In the genomic region with DNA sequence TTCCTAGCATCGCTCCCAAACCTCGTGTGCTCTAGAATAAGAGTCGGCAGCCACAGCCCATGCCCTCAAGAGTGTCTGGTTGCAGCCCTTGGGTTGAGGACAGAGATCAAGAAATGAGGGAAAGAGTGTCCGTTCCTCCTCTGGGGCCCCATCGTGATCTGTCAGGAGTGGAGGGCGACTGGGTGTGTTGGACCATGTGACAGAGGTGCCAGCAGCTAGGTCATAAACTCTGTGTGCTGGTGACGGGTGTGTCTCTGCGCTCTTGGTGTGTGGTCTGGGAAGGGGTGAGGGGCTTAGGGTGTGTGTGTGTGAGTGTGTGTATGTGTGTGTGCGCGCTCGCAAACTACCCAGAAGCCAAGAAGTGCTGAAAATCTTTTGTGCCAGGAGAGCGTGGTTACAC, we compare ENCODE assay signal across 27 mouse cellular contexts. TPM values are rescaled to one million over a fixed set of nuclear protein-coding genes. Genes with fewer than 3 reads are reported as not detected.
DNase-seq lines count a peak whose midpoint lies in the region; ATAC-seq and TF ChIP-seq lines count a peak whose summit lies in the region.
"Had no signal": no experiment of that assay in that cellular context is flagged by ENCODE, and none has a peak within 500 bp of the region (broad histone marks: within the 10 kb centered on the region; RNA-seq: fewer than 3 reads in every experiment).

No protein-coding gene starts in this region.

- H3K4me3 ChIP-seq in midbrain, embryonic 10.5 days: no peak overlapping the region
- no peak overlapping the region for H3K4me3 ChIP-seq in midbrain, embryonic 15.5 days
- H3K4me3 ChIP-seq in intestine, embryonic 15.5 days (replicated peaks): no peak overlapping the region
- 0 out of 2 replicates have a peak overlapping the region, but pooled peaks have one; percentile 9 for H3K4me3 ChIP-seq in small intestine, adult 2 months (ENCODE audit: low read depth, low read length)
- H3K4me3 ChIP-seq: embryonic facial prominence, embryonic 12.5 days; embryonic facial prominence, embryonic 15.5 days; forebrain, embryonic 12.5 days; forebrain, embryonic 15.5 days; heart, embryonic 12.5 days; heart, embryonic 15.5 days; hindbrain, embryonic 10.5 days; hindbrain, embryonic 13.5 days had no signal

- H3K4me2 ChIP-seq in midbrain, embryonic 15.5 days: no peak overlapping the region
- H3K4me2 ChIP-seq in intestine, embryonic 15.5 days (replicated peaks): peak overlapping the region; percentile 45
- H3K4me2 ChIP-seq: embryonic facial prominence, embryonic 12.5 days; embryonic facial prominence, embryonic 15.5 days; forebrain, embryonic 12.5 days; forebrain, embryonic 15.5 days; heart, embryonic 12.5 days; heart, embryonic 15.5 days; hindbrain, embryonic 13.5 days had no signal

- no peaks in the 10 kb centered on the region for H3K27me3 ChIP-seq in midbrain, embryonic 10.5 days (ENCODE audit: low read depth, poor library complexity, severe bottlenecking)
- no peaks in the 10 kb centered on the region for H3K27me3 ChIP-seq in midbrain, embryonic 15.5 days (replicated peaks)
- no peaks in the 10 kb centered on the region for H3K27me3 ChIP-seq in intestine, embryonic 15.5 days (replicated peaks)
- no peaks in the 10 kb centered on the region for H3K27me3 ChIP-seq in small intestine, adult 2 months (ENCODE audit: control insufficient read depth, insufficient read depth, low read length)
- H3K27me3 ChIP-seq: embryonic facial prominence, embryonic 12.5 days; embryonic facial prominence, embryonic 15.5 days; forebrain, embryonic 12.5 days; forebrain, embryonic 15.5 days; hindbrain, embryonic 13.5 days had no signal

- H3K36me3 ChIP-seq in midbrain, embryonic 10.5 days: no peaks in the 10 kb centered on the region
- H3K36me3 ChIP-seq in midbrain, embryonic 15.5 days (replicated peaks): no peaks in the 10 kb centered on the region
- no peaks in the 10 kb centered on the region for H3K36me3 ChIP-seq in intestine, embryonic 15.5 days
- H3K36me3 ChIP-seq in small intestine, adult 2 months (ENCODE audit: control insufficient read depth, insufficient read depth, low read length): no peaks in the 10 kb centered on the region
- H3K36me3 ChIP-seq: embryonic facial prominence, embryonic 12.5 days; embryonic facial prominence, embryonic 15.5 days; forebrain, embryonic 12.5 days; forebrain, embryonic 15.5 days; G1E; heart, embryonic 12.5 days; heart, embryonic 15.5 days; hindbrain, embryonic 10.5 days; hindbrain, embryonic 13.5 days had no signal

- no peak for TF ChIP-seq POLR2A in small intestine, adult 2 months (IDR thresholded peaks at IDR 0.05; ENCODE audit: low read depth, low read length)

- H3K4me1 ChIP-seq in midbrain, embryonic 10.5 days: peaks cover 49% of the 10 kb centered on the region
- no peaks in the 10 kb centered on the region for H3K4me1 ChIP-seq in midbrain, embryonic 15.5 days
- no peaks in the 10 kb centered on the region for H3K4me1 ChIP-seq in intestine, embryonic 15.5 days (replicated peaks)
- H3K4me1 ChIP-seq in small intestine, adult 2 months (ENCODE audit: control insufficient read depth, insufficient read depth, insufficient read length, low read length): peaks cover 11% of the 10 kb centered on the region; the same call in 1 of the 2 replicates
- H3K4me1 ChIP-seq: embryonic facial prominence, embryonic 12.5 days; embryonic facial prominence, embryonic 15.5 days; forebrain, embryonic 15.5 days; heart, embryonic 12.5 days; heart, embryonic 15.5 days had no signal

- peak overlapping the region; percentile 39 for H3K27ac ChIP-seq in midbrain, embryonic 10.5 days (replicated peaks)
- no peak overlapping the region for H3K27ac ChIP-seq in midbrain, embryonic 15.5 days
- peak overlapping the region; percentile 89 for H3K27ac ChIP-seq in intestine, embryonic 15.5 days
- peak overlapping the region; percentile 25 for H3K27ac ChIP-seq in small intestine, adult 2 months (ENCODE audit: insufficient read depth, low read depth, low read length)
- H3K27ac ChIP-seq: embryonic facial prominence, embryonic 12.5 days; embryonic facial prominence, embryonic 15.5 days; forebrain, embryonic 12.5 days; forebrain, embryonic 15.5 days; heart, embryonic 15.5 days; hindbrain, embryonic 10.5 days; hindbrain, embryonic 13.5 days had no signal

- H3K9ac ChIP-seq in midbrain, embryonic 15.5 days: no peak overlapping the region
- H3K9ac ChIP-seq in intestine, embryonic 15.5 days: no peak overlapping the region
- H3K9ac ChIP-seq: embryonic facial prominence, embryonic 12.5 days; embryonic facial prominence, embryonic 15.5 days; forebrain, embryonic 12.5 days; forebrain, embryonic 15.5 days; heart, embryonic 12.5 days; heart, embryonic 15.5 days; hindbrain, embryonic 13.5 days had no signal

- no peak for DNase-seq in midbrain, embryonic 10.5 days (ENCODE audit: low spot score)
- no peak for DNase-seq in urinary bladder, adult 18-20 months (ENCODE audit: low spot score in 2 of 2)
- DNase-seq in lung, postnatal 14 days: no peak
- DNase-seq: adrenal gland, postnatal 10 days; adrenal gland, postnatal 36 days; B cell, adult 2 months; cerebellum, adult 18-20 months; cerebellum, adult 9-11 months; cerebellum, postnatal 25 days; gastrocnemius, postnatal 25 days; heart, adult 18-20 months; heart, postnatal 10 days; heart, postnatal 36 days had no signal

- H3K9me3 ChIP-seq in midbrain, embryonic 10.5 days (replicated peaks): no peaks in the 10 kb centered on the region
- H3K9me3 ChIP-seq in midbrain, embryonic 15.5 days: no peaks in the 10 kb centered on the region
- H3K9me3 ChIP-seq in intestine, embryonic 15.5 days: no peaks in the 10 kb centered on the region
- H3K9me3 ChIP-seq: embryonic facial prominence, embryonic 12.5 days; embryonic facial prominence, embryonic 15.5 days; forebrain, embryonic 12.5 days; forebrain, embryonic 15.5 days; G1E; heart, embryonic 12.5 days; heart, embryonic 15.5 days; hindbrain, embryonic 10.5 days; hindbrain, embryonic 13.5 days had no signal

- ATAC-seq in midbrain, embryonic 15.5 days (replicated peaks): no peak
- ATAC-seq in intestine, embryonic 15.5 days: peak; percentile 89
- ATAC-seq: forebrain, embryonic 15.5 days; hindbrain, embryonic 16.5 days; Patski had no signal

- WGBS in midbrain, embryonic 10.5 days: 90% methylated on average over 12 of the region's 12 CpGs
- 90% methylated on average over 12 of the region's 12 CpGs for WGBS in midbrain, embryonic 15.5 days
- 55% methylated on average over 12 of the region's 12 CpGs for WGBS in intestine, embryonic 15.5 days
- WGBS in small intestine, adult 2 months: 40% methylated on average over 12 of the region's 12 CpGs

- TF ChIP-seq CTCF in small intestine, adult 2 months (IDR thresholded peaks at IDR 0.05; ENCODE audit: extremely low read depth, insufficient read length, insufficient replicate concordance, low read depth, low read length): no peak

RNA-seq across cellular contexts. Expression of a gene that starts 17.2 kb away (rescaled TPM):
- polyA plus RNA-seq in midbrain, embryonic 10.5 days (2016; fragmentation: Nextera tagmentation; extraction: Ambion mirVana): 15.6 and 20.9 TPM in 2 replicates
- polyA plus RNA-seq in midbrain, embryonic 15.5 days (2015; fragmentation: Nextera tagmentation; extraction: Ambion mirVana): 31.0 and 31.7 TPM in 2 replicates
- polyA plus RNA-seq in intestine, embryonic 15.5 days (2015; fragmentation: Nextera tagmentation; extraction: Ambion mirVana): 8.2 and 8.9 TPM in 2 replicates
- polyA plus RNA-seq in small intestine, adult 2 months (2012; rRNA removed): 32.1 and 57.6 TPM in 2 replicates

RNA-seq across cellular contexts. Expression of a gene that starts 33.0 kb away (rescaled TPM):
- polyA plus RNA-seq in midbrain, embryonic 10.5 days (2016; fragmentation: Nextera tagmentation; extraction: Ambion mirVana): 20.6 and 32.4 TPM in 2 replicates
- polyA plus RNA-seq in midbrain, embryonic 15.5 days (2015; fragmentation: Nextera tagmentation; extraction: Ambion mirVana): 39.7 and 49.0 TPM in 2 replicates
- polyA plus RNA-seq in intestine, embryonic 15.5 days (2015; fragmentation: Nextera tagmentation; extraction: Ambion mirVana): 67.2 and 68.8 TPM in 2 replicates
- polyA plus RNA-seq in small intestine, adult 2 months (2012; rRNA removed): 58.9 and 71.3 TPM in 2 replicates
- polyA plus RNA-seq: Patski had no signal

RNA-seq across cellular contexts. Expression of a gene that starts 39.9 kb away (rescaled TPM):
- polyA plus RNA-seq in midbrain, embryonic 10.5 days (2016; fragmentation: Nextera tagmentation; extraction: Ambion mirVana): 7.1 and 12.9 TPM in 2 replicates
- polyA plus RNA-seq in midbrain, embryonic 15.5 days (2015; fragmentation: Nextera tagmentation; extraction: Ambion mirVana): 21.7 and 28.4 TPM in 2 replicates
- 33.3 and 36.3 TPM in 2 replicates for polyA plus RNA-seq in intestine, embryonic 15.5 days (2015; fragmentation: Nextera tagmentation; extraction: Ambion mirVana)
- 82.5 and 108 TPM in 2 replicates for polyA plus RNA-seq in small intestine, adult 2 months (2012; rRNA removed)
- polyA plus RNA-seq: Patski had no signal

RNA-seq across cellular contexts. Expression of a gene that starts 45.6 kb away (rescaled TPM):
- polyA plus RNA-seq in midbrain, embryonic 10.5 days (2016; fragmentation: Nextera tagmentation; extraction: Ambion mirVana): 4.9 and 9.1 TPM in 2 replicates
- 25.1 and 33.3 TPM in 2 replicates for polyA plus RNA-seq in midbrain, embryonic 15.5 days (2015; fragmentation: Nextera tagmentation; extraction: Ambion mirVana)
- polyA plus RNA-seq in intestine, embryonic 15.5 days (2015; fragmentation: Nextera tagmentation; extraction: Ambion mirVana): 50.0 and 58.6 TPM in 2 replicates
- polyA plus RNA-seq in small intestine, adult 2 months (2012; rRNA removed): 35.1 and 55.8 TPM in 2 replicates
- polyA plus RNA-seq: G1E, Patski had no signal
